Mouse (Mus musculus) stomach, postnatal 0 days (tissue): ENCODE measurements around the gene Dnah3.

Source experiments
- CTCF ChIP-seq: IDR thresholded peaks from 2 replicates; pipeline ENCODE4 v1.5.1; 2016; ENCODE audit warnings: antibody characterized with exemption, low read depth, mild to moderate bottlenecking, moderate library complexity
- EP300 ChIP-seq: optimal IDR thresholded peaks from 2 replicates; pipeline ENCODE3; 2016; ENCODE audit warnings: antibody characterized with exemption

- no peak for TF ChIP-seq CTCF
- no peak for TF ChIP-seq EP300
Measured at GRCm38 (mm10) chr7:119957421-119957820, 137.7 kb downstream of the Dnah3 start.
